Mouse (Mus musculus): ENCODE results near the gene Rbfox2.
"Not testable (repeated sequence)": the region's sequence is repeated elsewhere in the genome, so short reads cannot be mapped to it uniquely, and the experiment has no call there.

The Rbfox2 gene

DNA sequence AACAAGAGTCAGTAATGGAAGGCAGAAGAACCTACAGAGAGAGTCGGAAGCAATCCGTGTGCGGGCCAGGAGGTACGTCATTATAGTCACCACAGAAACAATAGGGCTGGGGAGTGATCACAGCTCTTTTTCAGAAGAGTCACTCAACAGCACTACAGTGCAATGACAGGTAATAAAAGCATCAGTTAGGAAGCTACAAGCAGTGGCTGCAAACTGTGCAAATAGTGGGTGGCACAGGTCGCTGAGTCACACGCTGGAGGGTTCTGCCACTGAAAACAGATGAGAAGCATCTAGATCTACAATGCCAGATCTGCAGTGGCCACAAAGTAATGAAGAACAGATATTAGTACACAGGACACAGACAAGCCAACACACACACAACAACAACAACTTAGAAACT is 32.9 kb downstream of the Rbfox2 start:
- no peak for DNase-seq (ENCODE audit: low spot score)

DNA sequence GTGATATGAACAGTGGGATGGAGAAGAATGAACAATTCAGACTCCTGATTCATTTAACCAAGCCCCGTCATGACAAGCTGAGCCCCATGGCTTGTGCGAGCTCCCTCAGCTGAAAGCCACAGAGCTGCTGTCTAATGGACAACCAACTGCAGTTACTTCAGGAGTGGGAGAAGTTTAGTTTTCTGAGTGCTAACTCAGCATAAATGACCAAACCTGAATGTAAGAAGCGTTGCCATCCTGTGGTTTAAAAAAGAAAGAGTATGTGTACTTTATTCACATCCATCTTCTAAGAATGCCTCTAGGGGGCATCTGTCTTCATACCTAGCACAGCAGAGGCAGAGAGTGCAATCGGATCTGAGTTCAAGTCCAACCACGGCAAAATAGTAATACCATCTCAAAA is 35.5 kb downstream of the Rbfox2 start:
- DNase-seq (ENCODE audit: low spot score): no peak

DNA sequence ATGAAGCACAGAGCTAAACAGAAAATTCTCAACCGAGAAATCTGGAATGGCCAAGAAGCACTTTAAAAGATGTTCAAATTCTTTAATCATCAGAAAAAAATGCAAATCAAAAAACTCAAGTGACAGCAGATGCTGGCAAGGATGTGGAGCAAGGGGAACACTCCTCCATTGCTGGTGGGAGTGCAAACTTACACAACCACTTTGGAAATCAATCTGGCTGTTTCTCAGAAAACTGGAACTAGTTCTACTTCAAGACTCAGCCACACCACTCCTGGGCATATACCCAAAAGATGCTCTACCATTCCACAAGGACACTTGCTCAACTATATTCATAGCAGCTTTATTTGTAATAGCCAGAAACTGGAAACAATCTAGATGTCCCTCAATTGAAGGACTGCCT is 37.3 kb downstream of the Rbfox2 start:
- DNase-seq (ENCODE audit: low spot score): not testable (repeated sequence)

DNA sequence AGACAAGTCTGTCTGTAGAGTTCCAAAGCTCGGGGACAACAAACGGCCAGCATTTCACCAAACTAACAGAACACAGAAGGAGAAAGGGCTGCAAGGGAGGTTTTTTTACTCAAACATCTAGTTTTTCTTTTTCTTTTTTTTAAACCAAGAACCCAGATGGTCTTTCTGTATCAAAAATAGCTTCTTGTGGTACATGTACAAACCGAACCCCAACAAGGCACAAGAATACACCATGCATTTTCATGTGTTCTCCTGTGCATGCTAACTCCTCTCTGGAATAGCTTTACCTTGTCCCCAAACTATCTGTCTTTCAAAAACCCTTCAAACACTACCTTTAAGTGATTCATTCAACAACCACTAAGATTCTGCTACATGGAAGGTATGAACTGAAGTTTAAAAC is 38.4 kb downstream of the Rbfox2 start:
- DNase-seq (ENCODE audit: low spot score): no peak

DNA sequence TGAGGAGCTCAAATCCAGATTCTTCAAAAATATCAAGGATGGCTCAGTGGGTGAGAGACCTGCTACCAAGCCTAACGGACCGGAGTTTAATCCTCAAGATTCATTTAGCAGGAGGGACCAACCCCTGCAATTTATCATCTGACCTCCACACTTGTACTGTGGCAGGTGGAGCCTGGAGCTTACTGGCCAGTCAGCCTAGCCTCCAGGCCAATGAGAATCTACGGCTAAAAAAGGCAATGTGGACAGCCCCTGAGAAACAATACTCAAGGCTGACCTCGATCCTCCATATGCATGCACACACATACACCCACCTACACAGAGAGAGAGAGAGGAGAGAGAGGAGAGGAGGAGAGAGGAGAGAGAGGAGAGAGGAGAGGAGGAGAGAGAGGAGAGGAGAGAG is 41.5 kb downstream of the Rbfox2 start:
- DNase-seq (ENCODE audit: low spot score): no peak

DNA sequence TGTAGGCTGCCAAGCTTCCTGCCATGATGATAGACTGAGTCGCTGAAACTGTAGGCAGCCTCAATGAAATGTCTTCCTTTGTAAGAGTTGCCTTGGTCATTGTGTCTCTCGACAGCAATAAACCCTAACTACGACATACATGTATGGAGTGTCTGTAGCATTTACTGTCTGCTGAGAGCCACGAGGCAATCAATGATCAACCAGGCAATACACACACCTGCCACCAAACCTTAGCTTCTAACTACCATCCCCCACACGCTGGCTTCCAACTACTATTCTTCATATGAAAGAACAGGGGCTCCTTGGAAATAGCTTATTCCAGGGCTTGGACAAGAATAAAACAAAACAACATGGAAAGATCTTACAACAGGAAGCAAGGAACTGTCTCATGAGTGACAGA is 42.5 kb downstream of the Rbfox2 start:
- no peak for DNase-seq (ENCODE audit: low spot score)

DNA sequence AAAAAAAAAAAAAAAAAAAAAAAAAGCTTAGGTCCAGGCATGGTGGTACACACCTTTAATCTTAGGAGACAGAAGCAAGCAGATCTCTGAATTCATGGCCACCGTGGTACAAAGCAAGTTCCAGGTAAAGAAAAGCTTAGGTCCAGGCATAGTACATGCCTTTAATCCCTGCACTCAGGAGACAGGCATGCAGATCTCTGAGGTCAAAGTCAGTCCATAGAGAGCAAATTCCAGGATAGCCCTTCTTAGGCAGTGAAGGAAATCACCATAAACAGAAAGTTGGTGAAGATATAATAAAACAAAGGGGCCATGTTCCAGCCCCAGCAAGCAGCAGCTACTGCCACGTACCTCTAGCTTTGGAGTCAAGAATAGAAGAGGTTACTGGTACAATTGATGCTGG is 44.0 kb downstream of the Rbfox2 start:
- DNase-seq (ENCODE audit: low spot score): no peak

DNA sequence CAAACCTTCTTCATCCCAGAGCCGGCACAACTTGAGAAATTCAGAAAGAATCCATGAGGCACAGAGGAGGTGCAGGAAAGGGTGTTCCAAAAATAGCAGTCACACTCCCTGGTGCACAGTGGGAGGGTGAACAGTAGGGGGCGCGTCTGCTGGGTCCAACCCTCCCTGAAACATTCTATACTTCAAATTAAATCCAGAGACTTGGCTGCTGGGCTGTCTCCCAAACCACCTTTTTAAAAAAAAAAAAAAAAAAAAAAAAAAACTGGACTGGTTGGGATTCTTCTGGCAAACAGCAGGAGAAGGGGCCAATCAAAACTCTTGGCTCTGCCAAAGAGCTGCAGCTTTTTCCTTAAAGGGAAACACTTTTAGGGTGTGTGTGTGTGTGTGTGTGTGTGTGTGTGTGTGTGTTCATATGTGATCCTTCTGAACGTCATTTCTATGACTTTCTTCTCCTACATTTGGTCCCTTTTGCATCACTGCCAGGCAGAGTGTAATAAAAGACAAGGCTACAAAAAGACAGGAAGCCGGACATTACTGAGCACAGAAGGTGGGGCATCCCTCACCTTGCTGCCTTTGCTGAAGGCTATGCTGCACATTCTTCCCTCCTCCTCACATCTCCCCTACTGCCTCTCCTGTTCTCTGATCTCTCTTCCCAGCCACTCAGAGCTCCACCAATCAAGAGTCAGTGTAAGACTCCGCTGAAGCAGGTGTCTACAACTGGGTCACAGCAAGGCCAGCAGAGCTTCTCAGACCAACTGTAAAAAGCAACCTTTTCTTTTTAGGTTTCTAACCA is 49.2 kb downstream of the Rbfox2 start:
- peak; percentile 55 for DNase-seq (ENCODE audit: low spot score)

DNA sequence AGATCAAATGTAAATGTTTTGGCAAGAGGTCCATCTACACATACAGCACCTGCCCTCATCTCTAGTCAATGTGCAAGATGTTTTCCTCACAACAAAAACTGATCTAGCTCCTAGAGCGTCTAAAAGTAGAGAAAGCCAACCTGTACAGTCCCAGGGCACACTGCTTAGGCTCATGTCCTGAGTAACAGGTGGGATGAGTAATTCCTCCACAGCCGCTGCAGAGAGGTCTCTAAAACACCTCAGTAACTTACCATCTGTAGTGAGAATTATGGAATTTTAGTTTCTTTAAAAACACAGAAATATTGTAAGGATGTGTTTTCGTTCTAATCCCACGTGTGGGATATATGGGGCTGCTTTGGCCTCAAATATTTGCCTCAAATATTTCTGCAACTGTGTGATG is 50.0 kb downstream of the Rbfox2 start:
- DNase-seq (ENCODE audit: low spot score): no peak

DNA sequence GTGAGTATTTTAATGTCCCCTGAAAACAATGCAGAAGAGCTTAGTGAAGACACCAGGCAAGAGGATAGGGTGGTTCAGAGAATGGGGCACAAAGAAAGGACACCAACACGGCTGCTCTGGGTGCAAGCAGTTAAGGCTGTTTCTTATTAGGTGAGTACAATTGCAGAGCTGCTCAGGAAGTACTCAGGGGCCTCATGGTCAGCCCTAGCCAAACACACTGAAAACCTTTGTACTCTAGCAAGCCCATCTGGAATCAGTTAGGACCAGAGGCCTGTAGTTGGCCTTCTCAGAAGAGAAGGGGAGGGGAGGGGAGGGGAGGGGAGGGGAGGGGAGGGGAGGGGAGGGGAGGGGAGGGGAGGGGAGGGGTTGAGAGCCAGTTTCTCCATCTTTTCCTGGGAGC is 52.2 kb downstream of the Rbfox2 start:
- no peak for DNase-seq (ENCODE audit: low spot score)

DNA sequence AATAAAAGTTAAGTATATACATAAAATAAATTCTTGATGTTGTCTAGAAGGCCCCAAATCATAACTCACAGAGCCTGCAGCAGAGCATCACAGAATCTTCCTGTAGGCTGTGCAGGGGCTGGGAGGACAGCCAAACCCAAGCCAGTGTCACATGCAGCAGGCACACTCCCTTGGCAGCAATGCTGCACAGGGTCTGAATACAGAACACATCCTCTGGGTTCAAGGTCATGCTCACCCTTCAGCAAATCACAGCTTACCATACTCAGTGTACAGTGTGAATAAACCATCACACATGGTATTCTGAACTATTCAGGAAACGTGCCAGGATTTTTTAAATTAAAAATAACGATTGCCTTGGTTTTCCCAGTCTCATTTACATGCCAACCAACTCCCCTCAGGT is 52.7 kb downstream of the Rbfox2 start:
- DNase-seq (ENCODE audit: low spot score): peak; percentile 41

DNA sequence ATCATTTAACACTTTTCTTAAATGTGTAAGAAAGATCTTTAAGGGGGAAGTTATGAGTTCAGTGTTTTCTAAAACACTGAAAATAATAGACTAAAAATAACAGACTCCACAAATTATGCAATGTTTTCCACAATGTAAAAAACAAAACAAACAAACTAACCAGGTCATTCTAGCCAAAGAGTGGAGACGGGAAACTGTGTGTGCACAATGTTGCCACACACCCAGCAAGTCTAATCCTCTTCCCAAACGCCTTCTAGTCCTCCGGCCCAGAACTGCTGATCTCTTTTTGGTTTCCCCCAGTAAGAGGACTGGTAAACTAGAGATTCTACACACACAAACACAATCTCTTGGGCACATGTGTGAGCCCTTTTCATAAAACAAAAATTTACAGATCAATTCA is 55.1 kb downstream of the Rbfox2 start:
- DNase-seq (ENCODE audit: low spot score): no peak

DNA sequence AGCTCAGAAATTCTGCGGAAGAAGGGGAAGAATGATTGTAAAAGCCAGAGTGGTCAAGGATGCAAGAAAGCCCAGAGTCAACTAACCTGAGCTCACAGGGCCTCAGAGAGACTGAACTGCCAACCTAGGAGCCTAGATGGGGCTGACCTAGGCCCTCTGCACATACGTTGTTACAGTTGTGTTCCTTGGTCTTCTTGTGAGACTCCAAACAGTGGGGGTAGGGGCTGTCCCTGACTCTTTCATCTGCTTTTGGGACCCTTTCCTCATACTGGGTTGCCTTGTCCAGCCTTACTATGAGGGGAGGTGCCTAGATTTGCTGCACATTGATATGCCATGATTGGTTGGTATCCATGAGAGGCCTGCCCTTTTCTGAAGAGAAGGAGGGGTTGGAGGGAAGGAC is 56.0 kb downstream of the Rbfox2 start:
- no peak for DNase-seq (ENCODE audit: low spot score)

DNA sequence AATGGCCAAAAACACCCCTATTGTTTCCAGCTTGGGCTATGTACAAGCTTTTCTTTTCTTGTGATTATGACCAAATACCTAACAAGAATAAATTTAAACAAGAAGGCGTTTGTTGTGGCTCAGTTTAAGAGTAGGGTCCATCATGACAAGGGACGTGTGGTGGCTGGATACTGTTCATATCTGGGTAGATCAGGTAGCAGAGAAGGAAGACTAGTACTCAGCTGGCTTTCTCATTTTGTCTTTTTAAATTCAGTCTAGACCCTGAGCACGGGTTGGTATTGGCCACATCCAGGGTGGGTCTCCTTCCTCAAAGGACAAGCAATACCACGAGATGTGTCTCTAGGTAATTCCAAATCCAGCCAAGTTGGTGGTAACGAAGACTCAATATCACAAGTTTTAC is 57.4 kb downstream of the Rbfox2 start:
- DNase-seq (ENCODE audit: low spot score): no peak

DNA sequence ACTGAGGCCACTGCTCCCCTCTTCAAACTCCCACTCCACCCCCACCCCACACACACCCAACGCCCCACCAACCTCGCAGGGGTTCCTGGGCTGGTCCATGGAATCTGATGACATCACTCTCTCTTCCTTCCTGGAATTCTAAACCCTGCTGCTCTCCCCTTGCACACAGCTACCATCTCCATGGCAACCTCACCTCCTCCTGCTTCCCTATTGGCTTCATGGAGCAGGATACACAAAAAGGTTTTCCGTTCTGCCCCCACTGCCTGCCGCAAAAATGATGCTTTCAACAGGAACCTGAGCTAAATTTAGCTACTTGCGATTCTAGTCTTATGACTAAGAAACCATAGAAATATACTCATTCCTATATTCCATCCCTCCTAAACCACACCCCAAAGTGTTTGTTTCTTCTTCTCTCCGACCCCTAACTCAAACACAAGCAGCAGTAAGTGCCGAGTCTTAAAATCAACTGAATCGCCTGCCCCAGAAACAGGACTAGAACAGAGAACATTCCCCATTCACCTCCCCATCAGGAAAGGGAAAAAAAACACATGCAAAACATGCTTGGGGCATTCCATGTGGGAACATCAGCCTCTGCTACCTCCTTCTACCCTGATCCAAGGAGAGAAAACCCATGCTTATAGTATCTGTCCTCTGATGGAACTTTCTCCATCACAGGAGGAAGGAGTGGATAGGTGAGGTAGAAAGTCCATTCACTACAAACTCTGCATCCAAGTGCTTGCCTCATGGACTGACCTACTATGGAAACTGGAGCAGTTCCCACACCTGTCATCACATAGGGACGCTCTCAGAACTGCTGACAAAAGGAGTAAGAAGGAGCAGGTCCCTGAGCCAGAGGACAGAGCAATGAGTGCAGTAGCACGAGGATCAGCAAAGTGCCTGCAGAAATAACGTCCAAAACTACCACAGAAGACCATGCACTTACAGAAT is 61.1 kb downstream of the Rbfox2 start:
- no peak for DNase-seq (ENCODE audit: low spot score)

DNA sequence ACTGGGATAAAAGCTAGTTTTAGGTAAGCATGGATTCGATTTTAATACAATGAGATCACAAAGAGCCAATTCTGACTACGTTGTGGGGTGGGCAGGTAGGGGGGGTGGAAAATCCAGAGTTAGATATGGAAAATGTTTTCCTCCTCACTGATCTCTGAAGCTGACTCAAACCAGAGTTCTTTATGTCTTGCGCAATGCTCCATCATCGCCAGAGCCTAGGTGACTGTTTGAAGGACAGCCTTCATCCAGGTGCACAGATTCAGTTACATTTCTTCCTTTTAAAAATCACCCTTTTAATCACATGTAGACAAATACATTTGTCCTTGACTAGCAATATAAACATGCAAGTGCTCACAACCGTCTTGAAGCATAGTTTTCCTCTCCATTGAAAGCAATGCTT is 62.2 kb downstream of the Rbfox2 start:
- no peak for DNase-seq (ENCODE audit: low spot score)

DNA sequence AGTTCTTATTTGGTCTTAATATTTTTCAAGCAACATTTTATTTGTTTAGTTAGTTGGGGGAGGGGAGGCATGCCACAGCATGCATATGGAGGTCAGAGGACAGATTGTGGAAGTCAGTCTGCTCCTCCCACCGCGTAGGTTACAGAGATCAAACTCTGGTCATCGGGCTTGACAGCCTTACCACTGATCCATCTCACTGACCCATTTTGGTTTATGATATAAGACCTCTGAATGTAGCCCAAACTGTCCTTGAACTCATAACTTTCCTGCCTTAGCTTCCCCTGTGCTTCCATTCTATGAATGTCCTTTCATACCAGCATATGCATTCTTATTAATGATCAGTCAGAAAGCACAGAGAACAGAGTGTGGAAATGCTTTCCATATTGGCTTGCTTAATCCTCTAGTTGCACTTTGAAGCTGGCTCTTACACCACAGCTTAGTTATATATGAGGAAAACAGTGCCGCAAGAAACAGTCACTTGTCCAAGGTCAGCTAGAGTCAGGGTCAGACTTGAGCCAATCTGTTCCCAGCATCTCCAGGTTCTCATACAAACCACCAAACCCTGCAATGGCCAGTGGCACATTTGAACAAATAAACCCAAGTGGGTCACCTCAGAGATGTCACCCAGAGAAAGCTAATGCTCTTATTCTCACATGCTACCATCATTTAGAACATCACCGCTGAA is 62.8 kb downstream of the Rbfox2 start:
- DNase-seq (ENCODE audit: low spot score): no peak

DNA sequence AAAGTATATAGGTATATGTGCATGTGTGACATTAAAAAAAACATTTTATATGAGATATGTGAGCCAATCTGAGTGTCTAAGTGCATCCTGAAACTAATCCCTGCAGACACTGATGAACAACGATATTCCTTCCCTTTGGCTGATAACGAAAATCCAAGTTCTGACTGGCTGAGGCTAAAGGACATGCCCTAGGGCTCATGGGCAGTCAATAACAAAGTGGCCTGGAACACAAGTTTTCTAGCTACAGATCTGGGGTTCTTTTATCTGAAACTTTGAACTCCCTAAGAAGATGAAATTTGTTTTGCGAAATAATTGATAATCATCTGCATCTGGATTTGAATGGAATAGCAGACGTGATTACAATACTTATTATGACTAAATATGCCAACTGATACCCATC is 66.2 kb downstream of the Rbfox2 start:
- no peak for DNase-seq (ENCODE audit: low spot score)

DNA sequence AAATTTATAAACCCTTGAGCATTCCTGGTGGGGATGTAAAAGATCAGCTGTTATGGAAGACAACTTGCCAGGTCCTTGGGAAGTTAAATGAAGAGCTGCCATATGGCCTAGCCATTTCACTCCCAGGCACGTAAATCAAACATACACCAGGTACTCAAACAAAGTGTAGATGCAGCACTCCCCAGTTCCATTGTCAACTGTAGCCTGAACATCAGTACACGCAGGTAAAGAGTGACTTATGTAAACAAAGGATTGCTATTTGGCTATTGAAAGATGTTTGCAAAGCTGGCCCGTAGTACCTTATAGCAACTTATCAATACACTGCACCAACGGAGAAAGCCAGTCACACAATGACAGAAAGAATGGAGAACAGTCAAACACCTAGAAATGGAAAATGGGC is 67.2 kb downstream of the Rbfox2 start:
- no peak for DNase-seq (ENCODE audit: low spot score)

DNA sequence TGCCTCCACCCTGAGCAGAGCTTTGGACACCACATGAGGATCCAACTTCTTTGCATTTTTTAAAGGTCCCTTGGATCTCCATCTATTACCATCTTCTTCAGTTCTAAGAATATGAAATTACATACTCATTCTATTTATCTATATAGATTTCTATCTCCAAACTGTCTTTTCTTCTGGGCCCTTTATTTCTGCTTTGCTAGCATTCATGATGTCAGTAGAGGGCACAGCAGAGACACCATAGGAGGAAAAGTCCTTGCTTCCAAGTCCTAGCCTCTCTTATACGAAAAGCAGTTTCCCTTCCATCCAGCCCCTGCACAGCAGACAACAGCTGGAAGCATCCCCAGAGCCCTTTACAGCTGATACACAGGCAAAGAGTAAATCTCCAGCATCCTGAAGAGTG is 69.1 kb downstream of the Rbfox2 start:
- no peak for DNase-seq (ENCODE audit: low spot score)

DNA sequence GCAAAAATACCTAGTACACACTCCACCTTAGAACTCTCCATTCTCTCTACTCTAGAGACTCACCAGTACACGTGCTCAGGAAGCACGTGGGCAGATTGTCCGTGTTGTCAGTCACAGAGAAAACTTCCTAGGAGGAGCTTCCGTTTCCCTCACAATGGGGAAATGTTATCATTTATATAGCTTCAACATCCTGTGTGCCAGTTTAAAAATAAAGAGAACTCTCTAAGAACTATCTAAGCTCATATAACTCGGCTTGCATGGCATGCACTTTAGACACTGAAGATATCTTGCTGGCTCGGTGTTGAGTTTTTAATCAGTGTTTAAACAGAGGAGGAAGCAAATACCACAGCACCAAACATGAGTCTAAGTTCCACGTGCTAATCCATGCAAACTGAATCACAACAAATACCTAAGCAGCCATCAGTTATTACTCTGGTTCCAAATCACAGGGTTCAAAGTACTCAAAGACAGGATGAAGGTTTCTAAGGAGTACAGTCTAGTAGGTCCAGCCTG is 70.7 kb downstream of the Rbfox2 start:
- no peak for DNase-seq (ENCODE audit: low spot score)

DNA sequence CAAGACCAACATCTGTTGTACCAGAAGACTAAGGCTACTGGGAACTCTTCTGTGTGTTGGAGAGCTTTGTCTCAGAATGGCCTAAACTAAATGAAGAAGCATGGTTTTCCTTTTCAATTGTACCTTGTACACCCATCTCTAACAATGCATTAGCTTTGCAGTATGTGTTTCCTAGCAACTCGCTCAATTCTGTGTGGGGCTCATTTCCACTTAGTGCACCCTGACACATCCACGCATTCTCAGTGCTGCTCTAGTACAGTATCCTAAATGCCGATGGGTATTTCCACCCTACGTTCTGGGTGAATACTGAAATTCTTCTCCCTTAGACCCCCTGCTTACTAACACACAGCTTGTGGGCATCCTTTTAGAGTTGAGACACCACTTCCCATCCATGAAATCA is 71.3 kb downstream of the Rbfox2 start:
- no peak for DNase-seq (ENCODE audit: low spot score)

DNA sequence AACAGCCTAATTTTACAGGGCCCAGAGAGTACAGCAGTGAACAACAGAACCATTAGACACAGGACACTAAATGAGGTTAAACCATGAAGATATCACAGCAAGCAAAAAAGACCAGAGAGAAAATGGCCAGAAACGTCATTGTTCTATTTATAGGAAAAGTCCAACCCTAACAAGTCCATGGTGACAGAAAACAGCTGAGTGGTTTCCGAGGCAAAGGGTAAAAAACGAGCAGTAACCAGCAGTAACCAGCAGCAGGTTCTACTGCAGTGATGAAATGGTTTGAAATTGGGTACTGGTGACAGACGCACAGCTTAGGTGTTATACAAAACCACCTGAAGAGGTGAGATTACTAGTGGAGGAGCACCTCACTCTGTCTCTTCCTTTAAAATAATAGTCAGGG is 72.5 kb downstream of the Rbfox2 start:
- DNase-seq (ENCODE audit: low spot score): no peak
